Mouse (Mus musculus) bone marrow, adult 2 months (tissue): Measurements from ENCODE around the gene Ebf4.

Source experiments
- CTCF ChIP-seq: fragments of 200-500 bp; IDR thresholded peaks from 2 replicates; pipeline ENCODE4 v1.5.1; 2011; ENCODE audit warnings: low read length, control low read depth; ENCODE audit not compliant: control insufficient read depth, insufficient read depth
- POLR2A ChIP-seq: fragments of 200-500 bp; IDR thresholded peaks from 2 replicates; pipeline ENCODE4 v1.6.1; 2011; ENCODE audit warnings: low read depth, mild to moderate bottlenecking, control low read depth, low read length, borderline replicate concordance; ENCODE audit not compliant: control insufficient read depth

DNA sequence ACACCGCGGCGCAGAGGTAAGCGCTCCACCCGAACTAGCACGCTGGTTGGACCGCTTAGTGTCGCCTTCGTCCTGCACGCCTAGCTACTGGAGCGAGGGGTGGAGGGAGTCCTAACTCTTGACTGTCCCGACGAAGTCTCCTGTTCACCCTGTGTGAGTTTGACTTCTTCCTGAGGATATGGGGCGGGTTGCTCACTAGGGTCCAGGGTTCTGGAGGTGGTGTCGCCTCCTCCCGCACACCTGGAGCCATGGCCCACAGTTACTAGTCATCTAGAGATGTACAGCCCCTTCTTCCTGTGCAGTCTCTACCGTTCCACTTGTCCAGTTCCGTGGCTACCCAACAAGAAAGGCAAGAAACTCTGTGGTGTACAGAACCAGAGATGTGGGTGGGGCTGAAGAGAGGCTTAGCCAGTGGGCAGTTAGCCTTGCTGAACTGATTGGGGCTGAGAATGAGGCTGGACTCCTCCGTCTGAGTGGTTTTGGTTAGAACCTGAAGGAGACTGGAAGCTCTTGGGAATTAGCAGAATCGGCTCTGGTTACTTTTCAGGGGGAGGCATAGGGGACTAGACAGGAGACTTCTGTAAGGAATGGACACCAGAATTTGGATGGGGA is 1.3 kb downstream of the Ebf4 start:
- TF ChIP-seq CTCF (no peak), POLR2A (no peak)
